Mouse (Mus musculus) heart, embryonic 14.5 days (tissue): ENCODE data around the gene Ilf3. TPM values are rescaled to one million over a fixed set of nuclear protein-coding genes. Genes with fewer than 3 reads are reported as not detected.

Experiments used
- ATAC-seq: fragments of 200-750 bp; cut with Nextera tagmentation; 2 replicates; pipeline ENCODE4 v1.8.0; 2017; ENCODE audit warnings: low read depth, moderate TSS enrichment; ENCODE audit not compliant: insufficient number of reproducible peaks, insufficient read depth, low FRiP score
- H3K27ac ChIP-seq, 2 experiments: fragments of 200-500 bp in 1 of 2; fragments of 300-500 bp in 1 of 2; sonication (generic) in 1 of 2; replicated peaks in 1 of 2; 2 replicates each; pipeline ENCODE4 v1.5.1; 2012 to 2014; ENCODE audit warnings: low read depth in 2 of 2, low read length in 2 of 2, control low read depth in 1 of 2, mild to moderate bottlenecking in 1 of 2, mixed read lengths in 1 of 2; ENCODE audit not compliant: control insufficient read depth in 1 of 2, insufficient read depth in 1 of 2
- H3K27me3 ChIP-seq: fragments of 300-500 bp; sonication (generic); 2 replicates; pipeline ENCODE4 v1.6.1; 2014; ENCODE audit warnings: mild to moderate bottlenecking, low read length, control low read depth; ENCODE audit not compliant: control insufficient read depth, insufficient read depth
- H3K36me3 ChIP-seq: fragments of 300-500 bp; sonication (generic); 2 replicates; pipeline ENCODE4 v1.6.1; 2014; ENCODE audit warnings: mild to moderate bottlenecking, control low read depth, low read length, mixed read lengths; ENCODE audit not compliant: control insufficient read depth, insufficient read depth
- H3K4me1 ChIP-seq, 2 experiments: fragments of 200-500 bp in 1 of 2; fragments of 300-500 bp in 1 of 2; sonication (generic) in 1 of 2; 2 replicates each; pipeline ENCODE4 v1.6.1; 2012 to 2014; ENCODE audit warnings: low read length in 2 of 2, control low read depth in 1 of 2, mixed read lengths in 1 of 2; ENCODE audit not compliant: control insufficient read depth in 2 of 2, insufficient read depth in 2 of 2
- H3K4me2 ChIP-seq: fragments of 300-500 bp; sonication (generic); 2 replicates; pipeline ENCODE4 v1.6.1; 2014; ENCODE audit warnings: mild to moderate bottlenecking, low read length
- H3K4me3 ChIP-seq, 2 experiments: fragments of 200-500 bp in 1 of 2; fragments of 300-500 bp in 1 of 2; sonication (generic) in 1 of 2; 2 replicates each; pipeline ENCODE4 v1.5.1; 2012 to 2014; ENCODE audit warnings: low read length in 2 of 2, mild to moderate bottlenecking in 2 of 2, control low read depth in 1 of 2, low read depth in 1 of 2, moderate library complexity in 1 of 2; ENCODE audit not compliant: control insufficient read depth in 1 of 2, insufficient read depth in 1 of 2
- H3K9ac ChIP-seq: fragments of 300-500 bp; sonication (generic); 2 replicates; pipeline ENCODE4 v1.6.1; 2014; ENCODE audit warnings: mild to moderate bottlenecking, low read length
- H3K9me3 ChIP-seq: fragments of 300-500 bp; sonication (generic); 2 replicates; pipeline ENCODE4 v1.6.1; 2016; ENCODE audit warnings: low read length, control low read depth; ENCODE audit not compliant: control insufficient read depth
- WGBS: fragments of 180-500 bp; shearing (Covaris S2); extraction: QIAGEN DNeasy Blood & Tissue Kit; methylation state at CpG from one replicate; pipeline ENCODE4 v1.1.7; 2014; 5-methylcytosine and 5-hydroxymethylcytosine counted together
- polyA plus RNA-seq: library from polyadenylated mRNA; unstranded; fragments of >200 nt; fragmentation: Nextera tagmentation; extraction: Ambion mirVana; gene quantifications from 2 replicates; pipeline ENCODE4 v1.2.1, GENCODE M21; 2014

The Ilf3 gene
- 103 and 109 TPM in 2 replicates for polyA plus RNA-seq

GRCm38 (mm10) chr9:21367357-21368111 lies at the start of gene Ilf3:
Gene Ilf3 (plus strand): TSS chr9:21367871.
- peak; percentile 91 for ATAC-seq
- WGBS = under 1% methylated on average over 63 of the region's 66 CpGs
- peak within 1 kb of the TSS; percentile 71 to 92 for H3K4me3 ChIP-seq

GRCm38 (mm10) chr9:21318792-21319191 lies 48.9 kb upstream of the Ilf3 start:
- ATAC-seq = no peak
- H3K4me3 ChIP-seq = no peak overlapping the region
- no peak overlapping the region for H3K27ac ChIP-seq
- no peak overlapping the region for H3K4me2 ChIP-seq
- no peaks in the 10 kb centered on the region for H3K27me3 ChIP-seq
- no peaks in the 10 kb centered on the region for H3K9me3 ChIP-seq
- peaks cover 6 to 18% of the 10 kb centered on the region in 2 experiments; a peak in 3 of 4 replicates for H3K4me1 ChIP-seq
- 86% methylated on average over 6 of the region's 6 CpGs for WGBS
- no peaks in the 10 kb centered on the region for H3K36me3 ChIP-seq
- no peak overlapping the region for H3K9ac ChIP-seq

More at GRCm38 (mm10) chr9:21367357-21368111, at the start of gene Ilf3:
- Histone ChIP-seq H3K36me3 (peaks cover 11% of the 10 kb centered on the region; the same call in 1 of the 2 replicates), H3K27ac (peak within 1 kb of the TSS; percentile 72 to 85), H3K27me3 (no peaks in the 10 kb centered on the region), H3K4me2 (peak within 1 kb of the TSS; percentile 79), H3K9me3 (no peaks in the 10 kb centered on the region), H3K4me1 (peaks cover 8 to 15% of the 10 kb centered on the region in 2 experiments), H3K9ac (peak within 1 kb of the TSS; percentile 90)

- 91% methylated on average over 4 of the region's 4 CpGs for WGBS
- Histone ChIP-seq H3K4me2 (no peak overlapping the region), H3K36me3 (no peaks in the 10 kb centered on the region), H3K27ac (no peak overlapping the region), H3K27me3 (no peaks in the 10 kb centered on the region), H3K9ac (no peak overlapping the region), H3K9me3 (no peaks in the 10 kb centered on the region), H3K4me1 (peaks cover 9 to 18% of the 10 kb centered on the region in 2 experiments; a peak in 3 of 4 replicates), H3K4me3 (no peak overlapping the region)
- no peak for ATAC-seq
Measured at GRCm38 (mm10) chr9:21319503-21319902, 48.2 kb upstream of the Ilf3 start.

- H3K27me3 ChIP-seq = no peaks in the 10 kb centered on the region
- H3K27ac ChIP-seq = 0 out of 4 replicates have a peak overlapping the region, but pooled peaks of 1 of the 2 experiments have one; percentile 72
- H3K36me3 ChIP-seq = peaks cover 4% of the 10 kb centered on the region; the same call in 1 of the 2 replicates
- H3K4me1 ChIP-seq = peaks cover 9 to 18% of the 10 kb centered on the region in 2 experiments; a peak in 3 of 4 replicates
- H3K9me3 ChIP-seq = no peaks in the 10 kb centered on the region
- peak overlapping the region; percentile 63 to 79 for H3K4me3 ChIP-seq
- H3K9ac ChIP-seq = peak overlapping the region; percentile 81
- no peak for ATAC-seq
- WGBS = 23% methylated on average over 4 of the region's 4 CpGs
- H3K4me2 ChIP-seq = peak overlapping the region; percentile 95
Measured at GRCm38 (mm10) chr9:21320280-21320618, 47.4 kb upstream of the Ilf3 start.

GRCm38 (mm10) chr9:21320619-21321512 lies 46.8 kb upstream of the Ilf3 start, which contains the start of gene Slc44a2:
Gene Slc44a2 (plus strand): TSS chr9:21320698.
- Histone ChIP-seq H3K27ac (peak within 1 kb of the TSS; percentile 35 to 72), H3K9me3 (no peaks in the 10 kb centered on the region), H3K27me3 (no peaks in the 10 kb centered on the region), H3K36me3 (peaks cover 4% of the 10 kb centered on the region; the same call in 1 of the 2 replicates), H3K4me2 (peak within 1 kb of the TSS; percentile 95), H3K4me1 (peaks cover 9 to 18% of the 10 kb centered on the region in 2 experiments; a peak in 3 of 4 replicates), H3K4me3 (peak within 1 kb of the TSS; percentile 63 to 79), H3K9ac (peak within 1 kb of the TSS; percentile 81)
- under 1% methylated on average over 52 of the region's 52 CpGs for WGBS
- peak; percentile 93 for ATAC-seq

- H3K4me1 ChIP-seq = peaks cover 9 to 18% of the 10 kb centered on the region in 2 experiments; a peak in 3 of 4 replicates
- H3K36me3 ChIP-seq = peaks cover 6% of the 10 kb centered on the region; the same call in 1 of the 2 replicates
- H3K4me2 ChIP-seq = peak overlapping the region; percentile 95
- no peaks in the 10 kb centered on the region for H3K27me3 ChIP-seq
- H3K4me3 ChIP-seq = peak overlapping the region; percentile 63 to 79
- ATAC-seq = no peak
- H3K9me3 ChIP-seq = no peaks in the 10 kb centered on the region
- whole genome bisulfite sequencing = 3% methylated on average over 6 of the region's 6 CpGs
- peak overlapping the region; percentile 35 to 72 for H3K27ac ChIP-seq
- H3K9ac ChIP-seq = peak overlapping the region; percentile 81
Measured at GRCm38 (mm10) chr9:21321513-21321835, 46.2 kb upstream of the Ilf3 start.

- no peak for ATAC-seq
- Histone ChIP-seq H3K4me1 (peaks cover 9 to 19% of the 10 kb centered on the region in 2 experiments; a peak in 3 of 4 replicates), H3K36me3 (peaks cover 7% of the 10 kb centered on the region; the same call in 1 of the 2 replicates), H3K9ac (peak overlapping the region; percentile 81), H3K27me3 (no peaks in the 10 kb centered on the region), H3K4me2 (peak overlapping the region; percentile 95), H3K27ac (peak overlapping the region in 1 of 2 experiments; percentile 72; a peak in 2 of 4 replicates), H3K9me3 (no peaks in the 10 kb centered on the region), H3K4me3 (peak overlapping the region; percentile 63 to 79; a peak in 3 of 4 replicates)
- 72% methylated on average over 19 of the region's 19 CpGs for whole genome bisulfite sequencing
Measured at GRCm38 (mm10) chr9:21322211-21322916, 45.3 kb upstream of the Ilf3 start.
